ENCODE assay signal across 24 mouse cellular contexts in genomic region chr11:79519299-79519698, GRCm38 (mm10). TPM values are rescaled to one million over a fixed set of nuclear protein-coding genes. Genes with fewer than 3 reads are reported as not detected.
DNase-seq lines count a peak whose midpoint lies in the region; ATAC-seq and TF ChIP-seq lines count a peak whose summit lies in the region.
"Had no signal": no experiment of that assay in that cellular context is flagged by ENCODE, and none has a peak within 500 bp of the region (broad histone marks: within the 10 kb centered on the region; RNA-seq: fewer than 3 reads in every experiment).

No protein-coding gene starts in this region.

- peaks cover 47% of the 10 kb centered on the region for H3K79me2 ChIP-seq in MEL (ENCODE audit: control insufficient read depth, insufficient read depth, low read length, poor library complexity)

- H3K27ac ChIP-seq in liver, embryonic 11.5 days (ENCODE audit: low read depth, low read length): no peak overlapping the region; the same call in 1 of the 2 replicates
- H3K27ac ChIP-seq in MEL (ENCODE audit: control insufficient read depth, low read depth, low read length): peak overlapping the region; percentile 89
- no peak overlapping the region for H3K27ac ChIP-seq in liver, embryonic 13.5 days
- H3K27ac ChIP-seq: forebrain, embryonic 12.5 days; hindbrain, embryonic 15.5 days; intestine, embryonic 15.5 days; kidney, embryonic 15.5 days had no signal

- no peak for TF ChIP-seq CTCF in MEL (IDR thresholded peaks at IDR 0.05 in 2 of 3, conservative IDR thresholded peaks at IDR 0.05 in 1 of 3; ENCODE audit: control insufficient read depth in 1 of 3, insufficient read depth in 1 of 3, low read depth in 2 of 3, low read length in 3 of 3, poor library complexity in 1 of 3, severe bottlenecking in 1 of 3)

- DNase-seq in liver, embryonic 11.5 days (ENCODE audit: low spot score): no peak
- DNase-seq in liver (no peak), MEL (ENCODE audit: low read depth, low spot score) (peak; percentile 47)
- DNase-seq in liver, embryonic 13.5 days: no peak
- DNase-seq in splenic B cell, adult 2 months (ENCODE audit: low read depth, low spot score): peak; percentile 25
- DNase-seq in heart, postnatal 10 days: no peak
- DNase-seq in cerebellum, postnatal 25 days: no peak
- DNase-seq: adrenal gland, postnatal 14 days; cerebellum, adult 11-12 months; cerebellum, postnatal 36 days; heart, postnatal 36 days; left cerebral cortex, postnatal 4 days; thymus, postnatal 25 days had no signal

- no peaks in the 10 kb centered on the region for H3K9me3 ChIP-seq in liver, embryonic 11.5 days (ENCODE audit: control insufficient read depth, low read length)
- H3K9me3 ChIP-seq in MEL (replicated peaks; ENCODE audit: insufficient read depth, low read length): no peaks in the 10 kb centered on the region
- no peaks in the 10 kb centered on the region for H3K9me3 ChIP-seq in liver, embryonic 13.5 days (replicated peaks)
- H3K9me3 ChIP-seq: forebrain, embryonic 12.5 days; G1E; heart, embryonic 12.5 days; hindbrain, embryonic 15.5 days; intestine, embryonic 15.5 days; kidney, embryonic 15.5 days had no signal

- 76% methylated on average over 6 of the region's 6 CpGs for WGBS in liver, embryonic 11.5 days
- WGBS in liver, embryonic 13.5 days (ENCODE audit: insufficient replicate concordance): 54% methylated on average over 6 of the region's 6 CpGs

- intact Hi-C loops in heart, postnatal 10 days (cut with DNase I): no loop called here

- no peak for ATAC-seq in liver, embryonic 11.5 days (replicated peaks; ENCODE audit: low FRiP score)
- no peak for ATAC-seq in liver, embryonic 13.5 days (ENCODE audit: low read depth)
- ATAC-seq: intestine, embryonic 15.5 days had no signal

- H3K9ac ChIP-seq in liver, embryonic 11.5 days (ENCODE audit: low read depth, low read length): no peak overlapping the region
- H3K9ac ChIP-seq in MEL (ENCODE audit: control insufficient read depth, low read depth, low read length, poor library complexity, severe bottlenecking): peak overlapping the region; percentile 68
- H3K9ac ChIP-seq in liver, embryonic 13.5 days: no peak overlapping the region
- H3K9ac ChIP-seq: forebrain, embryonic 12.5 days; heart, embryonic 12.5 days; hindbrain, embryonic 15.5 days; intestine, embryonic 15.5 days; kidney, embryonic 15.5 days had no signal

- H3K4me2 ChIP-seq in liver, embryonic 11.5 days: peak overlapping the region; percentile 34; the same call in 1 of the 2 replicates
- peak overlapping the region; percentile 12; the same call in 1 of the 2 replicates for H3K4me2 ChIP-seq in liver, embryonic 13.5 days
- H3K4me2 ChIP-seq: forebrain, embryonic 12.5 days; heart, embryonic 12.5 days; hindbrain, embryonic 15.5 days; intestine, embryonic 15.5 days; kidney, embryonic 15.5 days had no signal

- TF ChIP-seq EP300 in MEL (IDR thresholded peaks at IDR 0.05; ENCODE audit: low read depth in 1 of 2, low read length in 2 of 2): no peak

- peaks cover 2% of the 10 kb centered on the region for H3K36me3 ChIP-seq in liver, embryonic 11.5 days (ENCODE audit: control insufficient read depth, insufficient read depth, low read length)
- peaks cover 11 to 63% of the 10 kb centered on the region in 2 experiments for H3K36me3 ChIP-seq in MEL (ENCODE audit: control insufficient read depth in 1 of 2, insufficient read depth in 2 of 2, low read length in 2 of 2)
- H3K36me3 ChIP-seq in liver, embryonic 13.5 days: peaks cover 10% of the 10 kb centered on the region
- H3K36me3 ChIP-seq in splenic B cell, adult 2 months (ENCODE audit: control insufficient read depth, insufficient read depth, low read length, poor library complexity, severe bottlenecking): peaks cover 16% of the 10 kb centered on the region
- H3K36me3 ChIP-seq: forebrain, embryonic 12.5 days; hindbrain, embryonic 15.5 days; intestine, embryonic 15.5 days; kidney, embryonic 15.5 days had no signal

- no peak for TF ChIP-seq POLR2A in MEL (IDR thresholded peaks at IDR 0.05; ENCODE audit: control insufficient read depth in 1 of 2, insufficient read depth in 1 of 2, low read depth in 1 of 2, low read length in 2 of 2, poor library complexity in 1 of 2)

- peaks cover 17% of the 10 kb centered on the region for H3K4me1 ChIP-seq in liver, embryonic 11.5 days (replicated peaks; ENCODE audit: control insufficient read depth, insufficient read depth, low read length)
- H3K4me1 ChIP-seq in MEL (ENCODE audit: control insufficient read depth in 1 of 2, insufficient read depth in 2 of 2, low read length in 2 of 2): peaks cover 19 to 42% of the 10 kb centered on the region in 2 experiments
- H3K4me1 ChIP-seq in liver, embryonic 13.5 days (replicated peaks): peaks cover 30% of the 10 kb centered on the region
- H3K4me1 ChIP-seq: forebrain, embryonic 12.5 days; heart, embryonic 12.5 days; hindbrain, embryonic 15.5 days; intestine, embryonic 15.5 days had no signal

- no peaks in the 10 kb centered on the region for H3K27me3 ChIP-seq in liver, embryonic 11.5 days (replicated peaks; ENCODE audit: control insufficient read depth, insufficient read depth, low read length)
- H3K27me3 ChIP-seq in MEL (ENCODE audit: control insufficient read depth in 1 of 2, insufficient read depth in 2 of 2, low read length in 2 of 2): no peaks in the 10 kb centered on the region
- H3K27me3 ChIP-seq in liver, embryonic 13.5 days: no peaks in the 10 kb centered on the region
- no peaks in the 10 kb centered on the region for H3K27me3 ChIP-seq in splenic B cell, adult 2 months (ENCODE audit: control insufficient read depth, insufficient read depth, low read length, poor library complexity, severe bottlenecking)
- H3K27me3 ChIP-seq: forebrain, embryonic 12.5 days; heart, embryonic 12.5 days; hindbrain, embryonic 15.5 days; intestine, embryonic 15.5 days; kidney, embryonic 15.5 days had no signal

- H3K4me3 ChIP-seq in liver, embryonic 11.5 days (ENCODE audit: low read depth, low read length): no peak overlapping the region
- H3K4me3 ChIP-seq in MEL (ENCODE audit: control insufficient read depth in 1 of 2, insufficient read depth in 1 of 2, low read depth in 2 of 2, low read length in 2 of 2): peak overlapping the region; percentile 37 to 40
- H3K4me3 ChIP-seq in liver, embryonic 13.5 days (replicated peaks): no peak overlapping the region
- H3K4me3 ChIP-seq: forebrain, embryonic 12.5 days; heart, embryonic 12.5 days; hindbrain, embryonic 15.5 days; intestine, embryonic 15.5 days; kidney, embryonic 15.5 days had no signal

- TF ChIP-seq RAD21 in MEL (IDR thresholded peaks at IDR 0.05; ENCODE audit: low read depth, low read length): no peak

TF ChIP-seq in MEL, 35 proteins besides CTCF, POLR2A, EP300 and RAD21 (continues in another document):
- TF ChIP-seq HCFC1 (IDR thresholded peaks at IDR 0.05; ENCODE audit: low read depth, low read length) (no peak), ZKSCAN1 (IDR thresholded peaks at IDR 0.05; ENCODE audit: low read depth, low read length) (no peak), MAX (IDR thresholded peaks at IDR 0.05; ENCODE audit: low read length) (0 out of 2 replicates have a peak, but pooled peaks have one; percentile 16), GABPA (IDR thresholded peaks at IDR 0.05; ENCODE audit: low read depth, low read length) (no peak), ZNF384 (IDR thresholded peaks at IDR 0.05; ENCODE audit: low read depth, low read length) (no peak), RCOR1 (IDR thresholded peaks at IDR 0.05; ENCODE audit: low read depth, low read length) (no peak), TAL1 (IDR thresholded peaks at IDR 0.05; ENCODE audit: low read length) (no peak), SMC3 (IDR thresholded peaks at IDR 0.05; ENCODE audit: low read depth, low read length) (no peak), JUND (IDR thresholded peaks at IDR 0.05; ENCODE audit: low read depth, low read length) (no peak), MYC (IDR thresholded peaks at IDR 0.05; ENCODE audit: low read depth, low read length) (no peak), UBTF (IDR thresholded peaks at IDR 0.05; ENCODE audit: borderline replicate concordance, insufficient read depth, low read depth, low read length) (no peak), BHLHE40 (IDR thresholded peaks at IDR 0.05; ENCODE audit: borderline replicate concordance, low read depth, low read length) (no peak), ELF1 (IDR thresholded peaks at IDR 0.05; ENCODE audit: low read depth, low read length) (no peak)

RNA-seq across cellular contexts. Expression of gene Evi2b, which starts 4.3 kb away (rescaled TPM):
- polyA plus RNA-seq in liver, embryonic 11.5 days (2014; fragmentation: Nextera tagmentation; extraction: Ambion mirVana): 12.7 and 14.4 TPM in 2 replicates
- 8.1 and 13.0 TPM in 2 replicates for total RNA-seq in MEL (2012; rRNA removed)
- polyA plus RNA-seq in MEL (2012; ENCODE audit: insufficient read depth in 1 of 2, insufficient read length in 2 of 2, low read depth in 1 of 2, low replicate concordance in 2 of 2, missing spikeins in 1 of 2): 10 to 100 TPM in 1 of 2 experiments, not detected in 1; 42.4 TPM
- polyA plus RNA-seq in liver, embryonic 13.5 days (2015; fragmentation: Nextera tagmentation; extraction: Ambion mirVana): 4.0 and 6.2 TPM in 2 replicates
- 1 to 10 TPM in 1 of 2 experiments, under 1 TPM in 1; 0.77 to 1.2 TPM for total RNA-seq in heart, postnatal 10 days (2021)
- polyA plus RNA-seq: forebrain, embryonic 12.5 days; heart, embryonic 12.5 days; hindbrain, embryonic 15.5 days had no signal

RNA-seq across cellular contexts. Expression of gene Evi2, which starts 11.1 kb away (rescaled TPM):
- polyA plus RNA-seq in liver, embryonic 11.5 days (2014; fragmentation: Nextera tagmentation; extraction: Ambion mirVana): 1.2 and 1.7 TPM in 2 replicates
- total RNA-seq in MEL (2012; rRNA removed): 0.15 and 0.46 TPM in 2 replicates
- 1 to 10 TPM in 1 of 2 experiments, not detected in 1; 1.2 TPM for polyA plus RNA-seq in MEL (2012; ENCODE audit: insufficient read depth in 1 of 2, insufficient read length in 2 of 2, low read depth in 1 of 2, low replicate concordance in 2 of 2, missing spikeins in 1 of 2)
- polyA plus RNA-seq in liver, embryonic 13.5 days (2015; fragmentation: Nextera tagmentation; extraction: Ambion mirVana): 0.43 and 0.82 TPM in 2 replicates
- under 1 TPM; 0.10 TPM for total RNA-seq in heart, postnatal 10 days (2021)
- total RNA-seq: adrenal gland, postnatal 14 days; layer of hippocampus, adult 18-20 months; left cerebral cortex, postnatal 4 days; midbrain, postnatal 0 days had no signal
- polyA plus RNA-seq: G1E had no signal

RNA-seq across cellular contexts. Expression of gene Evi2a, which starts 11.1 kb away (rescaled TPM):
- 5.7 and 5.9 TPM in 2 replicates for polyA plus RNA-seq in liver, embryonic 11.5 days (2014; fragmentation: Nextera tagmentation; extraction: Ambion mirVana)
- total RNA-seq in MEL (2012; rRNA removed): 0.13 and 0.19 TPM in 2 replicates
- polyA plus RNA-seq in MEL (2012; ENCODE audit: insufficient read depth in 1 of 2, insufficient read length in 2 of 2, low read depth in 1 of 2, low replicate concordance in 2 of 2, missing spikeins in 1 of 2): under 1 TPM in 1 of 2 experiments, not detected in 1; 0.18 TPM
- polyA plus RNA-seq in liver, embryonic 13.5 days (2015; fragmentation: Nextera tagmentation; extraction: Ambion mirVana): 5.0 and 5.8 TPM in 2 replicates
- total RNA-seq in heart, postnatal 10 days (2021): 1 to 10 TPM in 1 of 2 experiments, under 1 TPM in 1; 0.81 to 2.0 TPM

RNA-seq across cellular contexts. Expression of gene Omg, which starts 15.4 kb away (rescaled TPM):
- 0.12 and 0.42 TPM in 2 replicates for polyA plus RNA-seq in liver, embryonic 11.5 days (2014; fragmentation: Nextera tagmentation; extraction: Ambion mirVana)
- not detected in 2 replicates for total RNA-seq in MEL (2012; rRNA removed)
- under 1 TPM in 1 of 2 experiments, not detected in 1; 0.21 TPM for polyA plus RNA-seq in MEL (2012; ENCODE audit: insufficient read depth in 1 of 2, insufficient read length in 2 of 2, low read depth in 1 of 2, low replicate concordance in 2 of 2, missing spikeins in 1 of 2)
- polyA plus RNA-seq in liver, embryonic 13.5 days (2015; fragmentation: Nextera tagmentation; extraction: Ambion mirVana): not detected in 2 replicates
- total RNA-seq in heart, postnatal 10 days (2021): not detected
- total RNA-seq: gastrocnemius, adult 8-10 months; heart, postnatal 36 days; liver, adult 2 months; megakaryocyte-erythroid progenitor cell, adult 5-6 weeks had no signal
- polyA plus RNA-seq: G1E; liver, adult 2 months had no signal

Comparison
In these comparisons a context has a peak if more than half of its experiments do, and no peak if none do; other contexts are left out.
1. DNase-seq: peak in MEL (single experiment) and splenic B cell, adult 2 months (single experiment); none in liver, embryonic 11.5 days (single experiment), liver (single experiment), liver, embryonic 13.5 days (single experiment), heart, postnatal 10 days (0 of 2) and cerebellum, postnatal 25 days (0 of 2).
2. H3K4me3 ChIP-seq: peak in MEL (2 of 2); none in liver, embryonic 11.5 days (single experiment) and liver, embryonic 13.5 days (single experiment).